Mouse (Mus musculus) Patski (cell line): ENCODE results near the gene Fbrsl1. TPM values are rescaled to one million over a fixed set of nuclear protein-coding genes. Genes with fewer than 3 reads are reported as not detected.

Source experiments
- ATAC-seq: fragments of 100-300 bp; one replicate; pipeline ENCODE4 v1.8.0; 2021
- CTCF ChIA-PET: fragments of 350-600 bp; sonication (Branson Sonifier 250); formaldehyde crosslinking; loops from one replicate; lab custom pipeline; 2022; ENCODE audit warnings: inconsistent platforms; lab: Charles Lee
- POLR2A ChIA-PET: fragments of 350-600 bp; sonication (Branson Sonifier 250); formaldehyde crosslinking; loops from one replicate; lab custom pipeline; 2022; ENCODE audit warnings: antibody characterized with exemption, inconsistent platforms; lab: Charles Lee
- DNase-seq: peaks from one replicate; pipeline ENCODE4 v3.0.0-alpha.2; 2011; ENCODE audit warnings: low read depth, low spot score
- H3K27me3 ChIP-seq: fragments of 371-371 bp; one replicate; pipeline ENCODE4 v1.5.1; 2021
- CTCF ChIP-seq: fragments of 100-300 bp; IDR thresholded peaks from one replicate; pipeline ENCODE4 v1.5.1; 2021
- in situ Hi-C: fragments of 300-500 bp; cut with MboI; formaldehyde crosslinking; loops from 3 replicates; pipeline ENCODE4 v1.11.1; 2018; ENCODE audit warnings: low pct_unique_long_range_greater_than_20kb, mixed read lengths
- polyA plus RNA-seq: library from polyadenylated mRNA; unstranded; gene quantifications from one replicate; pipeline ENCODE4 v1.2.3, GENCODE M21; 2021

The Fbrsl1 gene
- polyA plus RNA-seq, 1 experiment from 2014 or later, result 33.6 TPM

DNA sequence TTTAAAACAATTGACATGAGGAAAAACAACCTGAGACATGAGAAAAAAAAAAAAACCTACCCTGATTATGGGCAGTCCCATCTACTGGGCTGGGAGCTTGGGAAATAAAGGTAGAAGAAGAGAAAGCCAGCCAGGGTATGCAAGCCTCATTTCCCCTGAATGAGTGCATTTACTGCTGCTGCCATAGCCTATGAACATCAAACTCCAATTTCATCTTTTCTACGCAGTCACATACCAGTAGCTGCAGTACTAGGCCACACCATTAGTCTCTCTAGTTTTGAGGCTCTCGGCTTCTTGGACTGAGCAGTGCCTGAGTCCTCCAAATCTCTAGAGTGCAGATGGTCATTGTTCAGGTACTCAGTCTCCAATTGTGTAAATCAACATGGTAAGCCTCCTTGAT lies 14.3 kb upstream of the Fbrsl1 start:
- in situ Hi-C loops, result no loop called here
- no peaks in the 10 kb centered on the region for H3K27me3 ChIP-seq
- TF ChIP-seq CTCF, result no peak
- DNase-seq (no peak), ATAC-seq (no peak)
- CTCF ChIA-PET, result interaction anchor here (0.8 to 1.9 kb wide), 4 partner anchors 10 to 124 kb away, joined by 3 to 10 read pairs (median 4); no protein-coding TSS in a partner anchor
- POLR2A ChIA-PET, result no interaction called here

DNA sequence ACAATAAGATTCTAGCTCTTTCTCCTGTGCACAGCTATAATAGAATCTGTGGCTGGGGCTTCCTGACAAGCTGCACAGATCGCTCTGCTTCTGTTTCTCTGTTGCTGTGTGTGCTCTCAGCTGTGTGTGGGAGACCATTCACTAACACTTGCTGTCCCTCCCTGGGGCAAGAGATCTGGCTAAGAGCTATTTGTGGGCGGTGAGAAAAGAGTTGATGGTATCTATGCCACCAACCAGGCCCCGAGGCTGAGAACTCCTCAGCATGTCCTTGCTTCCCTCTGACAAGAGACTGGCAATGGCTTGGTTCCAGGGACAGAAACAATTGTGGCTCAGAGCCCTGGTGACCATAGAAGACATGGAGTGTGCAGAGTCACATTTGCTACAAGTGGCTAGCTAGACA lies 10.6 kb upstream of the Fbrsl1 start:
- ChIA-PET CTCF (interaction anchor here (2.5 to 3.0 kb wide), 2 partner anchors 11 to 13 kb away, joined by 9 to 11 read pairs; partner anchors contain the start of gene Fbrsl1), POLR2A (interaction anchor here (0.5 to 3.0 kb wide), 2 partner anchors 11 to 100 kb away, joined by 3 to 10 read pairs; partner anchors contain the start of gene Fbrsl1)
- ATAC-seq (peak; percentile 17), DNase-seq (no peak)
- TF ChIP-seq CTCF, result no peak
- H3K27me3 ChIP-seq, result no peaks in the 10 kb centered on the region
- in situ Hi-C loops, result no loop called here

DNA sequence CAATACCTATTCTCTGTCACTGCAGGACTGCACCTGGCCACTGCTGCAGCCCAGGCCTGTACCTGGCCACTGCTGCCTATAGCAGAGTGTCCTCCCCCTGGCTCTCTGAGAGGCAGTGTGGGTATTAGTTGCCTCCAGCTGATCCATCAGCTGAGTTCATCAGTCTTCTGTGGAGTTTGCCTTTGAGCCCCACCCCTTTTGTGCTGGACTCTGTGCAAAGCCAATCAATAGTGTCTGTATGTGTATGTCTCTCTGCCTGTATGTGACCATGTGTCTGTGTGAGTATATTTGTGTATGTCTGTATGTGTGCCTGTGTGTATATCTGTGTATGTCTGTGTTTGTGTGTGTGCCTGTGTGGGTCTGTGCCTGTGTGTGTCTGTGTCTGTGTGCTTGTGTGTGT lies 7.0 kb upstream of the Fbrsl1 start:
- ChIA-PET POLR2A (no interaction called here), CTCF (no interaction called here)
- ATAC-seq (no peak), DNase-seq (no peak)
- in situ Hi-C loops, result no loop called here
- no peak for TF ChIP-seq CTCF
- H3K27me3 ChIP-seq, result peaks cover 3% of the 10 kb centered on the region

DNA sequence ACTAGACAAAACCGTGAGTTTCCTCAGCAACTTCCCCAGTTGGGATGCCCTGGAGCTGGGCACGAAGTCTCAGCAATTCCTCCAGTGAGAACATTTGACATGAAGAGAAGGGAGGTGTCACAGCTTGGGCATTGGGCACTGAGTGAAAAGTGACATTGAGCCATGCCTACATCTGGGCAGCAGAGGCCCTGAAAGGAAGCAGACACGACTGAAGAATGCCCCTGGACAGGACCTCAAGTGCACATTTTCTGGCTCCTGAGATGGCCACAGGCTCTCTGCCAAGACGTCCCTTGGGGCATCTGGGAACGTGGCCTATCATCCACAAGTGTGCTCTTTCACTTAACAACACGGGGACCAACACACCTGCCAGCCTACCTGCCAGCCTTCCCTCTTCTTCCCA lies 991 bp upstream of the Fbrsl1 start:
- ATAC-seq, result no peak
- no peak for TF ChIP-seq CTCF
- H3K27me3 ChIP-seq, result peaks cover 3% of the 10 kb centered on the region
- no peak for DNase-seq
- POLR2A ChIA-PET, result interaction anchor here (2.6 kb wide), 1 partner anchor 9 kb away, joined by 10 read pairs; no protein-coding TSS in a partner anchor
- in situ Hi-C loops, result no loop called here
- CTCF ChIA-PET, result interaction anchor here (1.5 to 3.0 kb wide), 2 partner anchors 9 to 45 kb away, joined by 6 to 11 read pairs; no protein-coding TSS in a partner anchor

DNA sequence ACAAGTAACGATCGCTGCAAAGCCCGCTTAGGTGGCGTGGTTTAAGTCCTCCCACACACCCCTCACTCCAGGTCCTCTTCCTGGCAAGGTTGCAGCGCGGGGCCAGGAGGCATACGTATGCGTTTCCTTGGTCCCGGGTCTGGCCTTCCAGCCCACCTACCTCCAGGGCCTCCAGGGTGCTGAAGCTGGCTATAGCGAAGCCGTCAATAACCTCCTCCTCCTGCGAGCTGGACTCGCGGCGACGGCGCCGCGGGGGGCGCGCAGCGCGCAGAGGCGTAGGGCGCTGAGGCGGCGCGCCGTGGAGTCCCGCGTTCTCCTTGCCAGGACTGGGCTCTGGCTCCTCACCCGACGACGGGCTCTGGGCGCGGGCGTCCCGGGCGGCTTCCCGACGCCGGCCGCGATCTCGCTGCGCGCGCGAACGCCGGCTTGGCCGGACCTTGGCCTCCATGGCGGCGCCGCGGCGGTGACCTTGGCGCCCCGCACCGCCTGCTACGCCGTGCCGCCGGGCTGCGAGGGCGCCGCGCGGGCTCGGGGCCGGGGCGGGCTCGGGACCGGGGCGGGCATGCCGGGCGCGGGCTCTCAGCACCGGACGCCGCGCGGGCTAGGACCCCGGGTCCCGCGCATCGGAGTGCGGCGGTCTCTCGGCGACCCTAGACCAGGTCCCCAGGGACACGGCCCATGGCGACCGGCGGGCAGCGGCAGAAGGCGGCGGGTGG lies 425 bp downstream of the Fbrsl1 start:
- no peak for DNase-seq
- ChIA-PET POLR2A (interaction anchor here (0.9 to 2.6 kb wide), 5 partner anchors 11 to 71 kb away, joined by 3 to 10 read pairs (median 4); no protein-coding TSS in a partner anchor), CTCF (interaction anchor here (1.5 to 3.0 kb wide), 2 partner anchors 11 to 46 kb away, joined by 6 to 11 read pairs; no protein-coding TSS in a partner anchor)
- TF ChIP-seq CTCF, result no peak
- peaks cover 3% of the 10 kb centered on the region for H3K27me3 ChIP-seq
- in situ Hi-C loops, result no loop called here
- peak; percentile 44 for ATAC-seq

DNA sequence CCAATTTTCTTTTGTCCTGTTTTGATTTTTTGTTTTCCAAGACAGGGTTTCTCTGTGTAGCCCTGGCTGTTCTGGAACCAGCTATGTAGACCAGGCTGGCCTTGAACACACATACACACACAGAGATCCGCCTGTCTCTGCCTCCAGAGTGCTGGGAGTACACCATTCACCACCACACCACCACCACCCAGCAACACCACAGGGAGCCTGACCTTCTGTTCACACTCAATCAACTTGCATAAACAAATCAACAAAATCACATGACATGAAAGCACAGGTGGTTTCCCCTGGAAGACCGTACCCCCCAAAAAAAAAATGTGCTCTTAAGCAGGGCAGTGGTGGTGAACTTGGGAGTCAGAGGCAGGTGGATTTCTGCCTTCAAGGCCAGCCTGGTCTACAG lies 3.8 kb downstream of the Fbrsl1 start:
- ChIA-PET POLR2A (interaction anchor here (0.6 to 1.0 kb wide), 2 partner anchors 35 to 89 kb away, joined by 3 read pairs; no protein-coding TSS in a partner anchor), CTCF (no interaction called here)
- in situ Hi-C loops, result no loop called here
- no peak for DNase-seq
- TF ChIP-seq CTCF, result no peak
- ATAC-seq, result no peak
- no peaks in the 10 kb centered on the region for H3K27me3 ChIP-seq

DNA sequence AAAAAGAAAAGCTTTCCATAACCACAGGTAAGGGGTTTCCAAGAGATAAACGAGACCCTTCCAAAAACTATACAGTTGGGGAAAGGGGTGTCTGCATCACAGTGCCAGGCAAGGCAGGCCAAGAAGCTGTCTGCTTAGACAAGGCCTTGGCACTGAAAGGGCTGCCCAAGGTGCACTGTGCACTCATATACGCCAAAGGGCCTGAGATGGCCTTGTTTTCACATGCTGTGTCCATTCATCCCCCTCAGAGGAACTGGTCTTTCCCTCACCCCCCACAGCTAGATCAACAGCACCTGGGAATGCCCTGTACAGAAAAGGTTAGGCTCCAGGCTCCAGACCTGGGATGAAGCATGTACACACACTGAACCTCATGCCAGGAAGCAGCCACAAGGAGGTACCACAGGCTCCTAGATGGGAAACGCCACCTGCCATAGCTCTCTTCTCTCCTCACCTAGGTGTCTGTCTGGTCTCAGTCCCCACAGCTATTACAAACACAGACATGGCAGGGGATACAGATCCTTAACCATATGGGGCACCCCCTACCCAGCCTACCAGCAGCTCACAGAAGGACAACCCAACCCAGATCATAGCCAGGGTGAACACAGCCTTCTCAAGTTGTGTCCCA lies 5.2 kb downstream of the Fbrsl1 start:
- ChIA-PET CTCF (interaction anchor here (1.3 to 1.7 kb wide), 2 partner anchors 8 to 9 kb away, joined by 3 to 6 read pairs; no protein-coding TSS in a partner anchor), POLR2A (no interaction called here)
- no peaks in the 10 kb centered on the region for H3K27me3 ChIP-seq
- ATAC-seq (no peak), DNase-seq (no peak)
- in situ Hi-C loops, result no loop called here
- TF ChIP-seq CTCF, result no peak

DNA sequence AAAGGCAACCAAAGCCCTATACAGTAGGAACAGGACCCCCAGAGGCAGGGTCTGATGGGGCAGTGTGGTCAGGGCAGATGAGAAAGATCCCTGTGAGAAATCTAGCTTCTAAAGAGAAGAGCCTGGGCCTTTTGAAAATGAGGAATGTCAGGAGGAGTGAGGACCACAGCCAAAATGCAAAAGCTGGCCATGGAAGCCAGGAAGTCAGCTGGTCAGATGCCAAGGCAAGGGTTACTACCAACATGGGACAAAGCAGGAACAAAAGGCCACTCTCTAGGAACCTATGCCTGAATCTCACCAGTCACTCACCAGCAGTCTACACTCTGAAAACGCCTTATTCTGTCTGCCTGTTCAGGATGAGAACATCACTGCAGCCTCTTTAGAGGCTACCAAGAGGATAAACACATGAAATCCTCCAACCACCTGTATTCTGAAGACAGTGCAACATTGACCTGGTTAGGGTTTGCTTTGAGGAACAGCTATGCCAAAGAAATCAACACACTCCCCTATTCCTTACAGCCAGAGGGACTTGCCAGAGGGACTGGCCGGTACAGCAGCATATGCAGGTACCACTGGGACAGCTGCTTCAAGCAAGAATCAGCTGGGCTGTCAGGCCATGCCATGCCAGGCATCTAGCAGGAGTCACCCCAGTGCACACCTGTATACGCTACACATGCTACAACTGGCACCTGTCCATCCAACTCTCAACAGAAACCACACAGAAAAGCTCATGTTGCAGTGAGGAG lies 8.6 kb downstream of the Fbrsl1 start:
- ATAC-seq (no peak), DNase-seq (no peak)
- CTCF ChIA-PET, result interaction anchor here (0.8 to 3.6 kb wide), 8 partner anchors 9 to 65 kb away, joined by 3 to 17 read pairs (median 4); no protein-coding TSS in a partner anchor
- no peak for TF ChIP-seq CTCF
- H3K27me3 ChIP-seq, result no peaks in the 10 kb centered on the region
- in situ Hi-C loops, result no loop called here
- POLR2A ChIA-PET, result interaction anchor here (1.3 kb wide), 1 partner anchor 79 kb away, joined by 3 read pairs; no protein-coding TSS in a partner anchor

DNA sequence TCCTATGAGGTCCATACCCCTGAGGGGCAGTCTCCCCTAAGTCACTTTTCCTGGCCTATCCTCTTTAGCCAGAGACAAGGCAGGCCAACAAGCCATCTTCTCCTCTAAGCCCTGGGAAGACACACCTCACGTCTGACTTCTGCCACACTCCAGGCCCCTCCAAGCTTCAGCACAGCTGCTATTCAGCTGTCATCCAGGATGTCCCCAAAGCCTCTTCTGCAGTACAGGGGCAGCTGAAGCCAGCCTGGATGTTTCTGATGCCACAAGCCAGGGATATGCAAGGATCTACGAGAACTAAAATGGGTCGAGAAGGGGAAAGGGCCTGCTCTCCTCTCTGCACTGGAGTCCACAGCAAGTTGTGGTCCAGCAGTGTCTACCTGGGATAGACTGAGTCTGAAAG lies 9.7 kb downstream of the Fbrsl1 start:
- DNase-seq (no peak), ATAC-seq (no peak)
- ChIA-PET POLR2A (interaction anchor here (0.6 to 1.0 kb wide), 2 partner anchors 35 to 391 kb away, joined by 3 to 4 read pairs; no protein-coding TSS in a partner anchor), CTCF (interaction anchor here (1.7 to 3.6 kb wide), 3 partner anchors 10 to 62 kb away, joined by 4 to 17 read pairs (median 10); no protein-coding TSS in a partner anchor)
- H3K27me3 ChIP-seq, result no peaks in the 10 kb centered on the region
- in situ Hi-C loops, result no loop called here
- TF ChIP-seq CTCF, result no peak
